Mouse (Mus musculus): ENCODE data around the gene Gm28047. TPM values are rescaled to one million over a fixed set of nuclear protein-coding genes. Genes with fewer than 3 reads are reported as not detected.
A peak's percentile ranks its signal among the peaks of the same experiment; 100 is the strongest.

Gene Gm28047
- total RNA-seq, 2 experiments from 2014 or later: 1.6 TPM; not detected in 1

- no peak for DNase-seq (ENCODE audit: low spot score in 2 of 2)
Measured at GRCm38 (mm10) chr15:102517631-102517975, 107.3 kb downstream of the Gm28047 start.

- peak; percentile 75 to 85 for DNase-seq (ENCODE audit: low spot score in 2 of 2)
Measured at GRCm38 (mm10) chr15:102516728-102517404, 108.0 kb downstream of the Gm28047 start, which contains the start of gene Map3k12. Map3k12 (minus strand) TSS chr15:102517064.

- no peak for DNase-seq (ENCODE audit: low spot score in 2 of 2)
Measured at GRCm38 (mm10) chr15:102516293-102516692, 108.6 kb downstream of the Gm28047 start.

- no peak for DNase-seq (ENCODE audit: low spot score in 2 of 2)
Measured at GRCm38 (mm10) chr15:102515791-102516190, 109.1 kb downstream of the Gm28047 start.

GRCm38 (mm10) chr15:102515261-102515660 lies 109.6 kb downstream of the Gm28047 start:
- no peak for DNase-seq (ENCODE audit: low spot score in 2 of 2)

- DNase-seq (ENCODE audit: low spot score in 2 of 2): no peak
Measured at GRCm38 (mm10) chr15:102513004-102513403, 111.9 kb downstream of the Gm28047 start.

- no peak for DNase-seq (ENCODE audit: low spot score in 2 of 2)
Measured at GRCm38 (mm10) chr15:102512471-102512870, 112.4 kb downstream of the Gm28047 start.

- DNase-seq (ENCODE audit: low spot score in 2 of 2): no peak
Measured at GRCm38 (mm10) chr15:102512010-102512409, 112.9 kb downstream of the Gm28047 start.

- no peak for DNase-seq (ENCODE audit: low spot score in 2 of 2)
Measured at GRCm38 (mm10) chr15:102511285-102511833, 113.5 kb downstream of the Gm28047 start.

- DNase-seq (ENCODE audit: low spot score in 2 of 2): peak; percentile 80 to 84
Measured at GRCm38 (mm10) chr15:102510590-102511284, 114.1 kb downstream of the Gm28047 start.

- no peak for DNase-seq (ENCODE audit: low spot score in 2 of 2)
Measured at GRCm38 (mm10) chr15:102510110-102510509, 114.8 kb downstream of the Gm28047 start.

- no peak for DNase-seq (ENCODE audit: low spot score in 2 of 2)
Measured at GRCm38 (mm10) chr15:102508336-102508735, 116.5 kb downstream of the Gm28047 start.

GRCm38 (mm10) chr15:102507561-102507960 lies 117.3 kb downstream of the Gm28047 start:
- no peak for DNase-seq (ENCODE audit: low spot score in 2 of 2)

- DNase-seq (ENCODE audit: low spot score in 2 of 2): no peak
Measured at GRCm38 (mm10) chr15:102506864-102507263, 118.0 kb downstream of the Gm28047 start.

GRCm38 (mm10) chr15:102506464-102506830 lies 118.4 kb downstream of the Gm28047 start:
- no peak for DNase-seq (ENCODE audit: low spot score in 2 of 2)

GRCm38 (mm10) chr15:102505770-102506463 lies 119.0 kb downstream of the Gm28047 start:
- no peak for DNase-seq (ENCODE audit: low spot score in 2 of 2)

- DNase-seq (ENCODE audit: low spot score in 2 of 2): no peak
Measured at GRCm38 (mm10) chr15:102505073-102505769, 119.6 kb downstream of the Gm28047 start.

GRCm38 (mm10) chr15:102503924-102504782 lies 120.7 kb downstream of the Gm28047 start:
- DNase-seq (ENCODE audit: low spot score in 2 of 2): no peak

GRCm38 (mm10) chr15:102503447-102503846 lies 121.4 kb downstream of the Gm28047 start, which contains the start of gene Gm10337:
Gm10337 (plus strand) TSS chr15:102503722.
- DNase-seq (ENCODE audit: low spot score in 2 of 2): no peak

GRCm38 (mm10) chr15:102502254-102502840 lies 122.5 kb downstream of the Gm28047 start:
- no peak for DNase-seq (ENCODE audit: low spot score in 2 of 2)

Measured in layer of hippocampus, adult 18-20 months (tissue).